ENCODE assay signal across 9 mouse cellular contexts in the genomic region with DNA sequence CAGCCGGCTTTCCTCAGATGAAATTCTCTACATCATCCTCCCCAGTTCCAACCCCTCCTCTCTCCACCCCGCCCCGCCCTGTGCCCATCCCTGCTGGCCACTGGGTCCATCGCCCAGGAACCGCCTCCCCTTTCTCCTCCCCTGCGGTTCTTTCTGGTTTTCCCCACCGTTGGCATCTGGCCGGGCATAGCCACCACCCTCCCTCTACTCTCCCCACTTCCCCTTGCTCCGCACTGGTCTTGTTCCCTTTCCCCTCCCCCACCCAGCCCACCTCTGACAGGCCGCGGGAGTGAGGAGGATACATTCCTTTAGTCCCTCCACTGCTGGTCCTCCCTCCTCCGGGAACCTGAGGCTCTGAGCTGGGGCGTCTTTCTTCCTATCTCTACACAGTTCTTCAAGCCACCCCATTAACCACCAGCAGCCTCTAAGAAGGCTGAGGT. TPM values are rescaled to one million over a fixed set of nuclear protein-coding genes. Genes with fewer than 3 reads are reported as not detected.
DNase-seq lines count a peak whose midpoint lies in the region; ATAC-seq and TF ChIP-seq lines count a peak whose summit lies in the region.
"Had no signal": no experiment of that assay in that cellular context is flagged by ENCODE, and none has a peak within 500 bp of the region (broad histone marks: within the 10 kb centered on the region; RNA-seq: fewer than 3 reads in every experiment).

No protein-coding gene starts in this region.

- no peak for TF ChIP-seq EP300 in heart, postnatal 0 days (IDR thresholded peaks at IDR 0.05; ENCODE audit: low read depth)

- no peak overlapping the region for H3K4me3 ChIP-seq in heart, postnatal 0 days (ENCODE audit: low read depth, low read length)
- peak overlapping the region; percentile 62 for H3K4me3 ChIP-seq in embryonic facial prominence, embryonic 14.5 days (ENCODE audit: low read depth, low read length)
- H3K4me3 ChIP-seq in hindbrain, postnatal 0 days (ENCODE audit: low read length) = peak overlapping the region; percentile 59
- H3K4me3 ChIP-seq in midbrain, embryonic 14.5 days (replicated peaks; ENCODE audit: low read depth, low read length) = peak overlapping the region; percentile 99

- no peak for ATAC-seq in heart, postnatal 0 days (ENCODE audit: insufficient read depth, low read depth)
- ATAC-seq in embryonic facial prominence, embryonic 14.5 days (ENCODE audit: low read depth) = no peak
- ATAC-seq in hindbrain, postnatal 0 days = peak; percentile 33
- ATAC-seq in midbrain, embryonic 14.5 days (ENCODE audit: low FRiP score, low TSS enrichment) = peak; percentile 48

- WGBS in heart, postnatal 0 days = 1% methylated on average over 13 of the region's 13 CpGs
- WGBS in embryonic facial prominence, embryonic 14.5 days = under 1% methylated on average over 11 of the region's 13 CpGs
- WGBS in hindbrain, postnatal 0 days = 1% methylated on average over 12 of the region's 13 CpGs
- WGBS in midbrain, embryonic 14.5 days = under 1% methylated on average over 13 of the region's 13 CpGs

- 0 out of 2 replicates have a peak overlapping the region, but pooled peaks have one; percentile 65 for H3K4me2 ChIP-seq in heart, postnatal 0 days (ENCODE audit: low read depth, low read length)
- peak overlapping the region; percentile 87 for H3K4me2 ChIP-seq in embryonic facial prominence, embryonic 14.5 days (ENCODE audit: low read depth, low read length)
- peak overlapping the region; percentile 67 for H3K4me2 ChIP-seq in hindbrain, postnatal 0 days (ENCODE audit: low read depth, low read length)
- H3K4me2 ChIP-seq in midbrain, embryonic 14.5 days (ENCODE audit: low read length) = peak overlapping the region; percentile 77

- no peaks in the 10 kb centered on the region for H3K36me3 ChIP-seq in heart, postnatal 0 days (replicated peaks; ENCODE audit: control insufficient read depth, insufficient read depth, low read length)
- H3K36me3 ChIP-seq in embryonic facial prominence, embryonic 14.5 days (ENCODE audit: control insufficient read depth, insufficient read depth, low read length) = no peaks in the 10 kb centered on the region
- H3K36me3 ChIP-seq in hindbrain, postnatal 0 days (ENCODE audit: insufficient read depth, low read length) = no peaks in the 10 kb centered on the region
- H3K36me3 ChIP-seq in midbrain, embryonic 14.5 days (ENCODE audit: control insufficient read depth, insufficient read depth, low read length) = 0 out of 2 replicates have a peak, but pooled peaks cover 4% of the 10 kb centered on the region
- H3K36me3 ChIP-seq: G1E had no signal

- peaks cover 8% of the 10 kb centered on the region; the same call in 1 of the 2 replicates for H3K4me1 ChIP-seq in heart, postnatal 0 days (ENCODE audit: control insufficient read depth, insufficient read depth)
- H3K4me1 ChIP-seq in embryonic facial prominence, embryonic 14.5 days (ENCODE audit: control insufficient read depth, insufficient read depth, low read length) = peaks cover 9% of the 10 kb centered on the region; the same call in 1 of the 2 replicates
- peaks cover 23% of the 10 kb centered on the region for H3K4me1 ChIP-seq in hindbrain, postnatal 0 days (ENCODE audit: insufficient read depth, low read length)
- H3K4me1 ChIP-seq in midbrain, embryonic 14.5 days (ENCODE audit: control insufficient read depth, insufficient read depth, low read length) = peaks cover 30% of the 10 kb centered on the region

- no peak overlapping the region for H3K9ac ChIP-seq in heart, postnatal 0 days (replicated peaks; ENCODE audit: low read depth, low read length)
- H3K9ac ChIP-seq in embryonic facial prominence, embryonic 14.5 days (ENCODE audit: low read depth, low read length) = peak overlapping the region; percentile 66; the same call in 1 of the 2 replicates
- peak overlapping the region; percentile 75 for H3K9ac ChIP-seq in hindbrain, postnatal 0 days (replicated peaks; ENCODE audit: low read length)
- peak overlapping the region; percentile 95 for H3K9ac ChIP-seq in midbrain, embryonic 14.5 days (replicated peaks; ENCODE audit: low read length)

- DNase-seq in heart, postnatal 0 days (ENCODE audit: low spot score) = no peak
- no peak for DNase-seq in heart, postnatal 4 days
- DNase-seq in brain, adult 2 months (ENCODE audit: low read depth, low spot score) = peak; percentile 91
- no peak for DNase-seq in embryonic facial prominence, embryonic 14.5 days (ENCODE audit: low spot score)
- peak; percentile 46 for DNase-seq in hindbrain, postnatal 0 days (ENCODE audit: low spot score)
- peak; percentile 71 for DNase-seq in midbrain, embryonic 14.5 days
- no peak for DNase-seq in layer of hippocampus, adult 9-11 months
- no peak for DNase-seq in spleen, adult 18-20 months

- no peaks in the 10 kb centered on the region for H3K9me3 ChIP-seq in heart, postnatal 0 days (replicated peaks; ENCODE audit: control insufficient read depth, low read length)
- H3K9me3 ChIP-seq in embryonic facial prominence, embryonic 14.5 days (ENCODE audit: control insufficient read depth, low read length) = no peaks in the 10 kb centered on the region
- no peaks in the 10 kb centered on the region for H3K9me3 ChIP-seq in hindbrain, postnatal 0 days (ENCODE audit: low read length)
- H3K9me3 ChIP-seq in midbrain, embryonic 14.5 days (ENCODE audit: control insufficient read depth, low read length) = no peaks in the 10 kb centered on the region

- peaks cover 48% of the 10 kb centered on the region for H3K27me3 ChIP-seq in heart, postnatal 0 days (ENCODE audit: control insufficient read depth, insufficient read depth, low read length)
- H3K27me3 ChIP-seq in embryonic facial prominence, embryonic 14.5 days (replicated peaks; ENCODE audit: control insufficient read depth, insufficient read depth, low read length) = peaks cover 49% of the 10 kb centered on the region
- H3K27me3 ChIP-seq in hindbrain, postnatal 0 days (ENCODE audit: insufficient read depth, low read length) = no peaks in the 10 kb centered on the region
- H3K27me3 ChIP-seq in midbrain, embryonic 14.5 days (ENCODE audit: control insufficient read depth, insufficient read depth, low read length) = no peaks in the 10 kb centered on the region

- no peak for TF ChIP-seq CTCF in heart, postnatal 0 days (IDR thresholded peaks at IDR 0.05; ENCODE audit: low read depth)
- no peak for TF ChIP-seq CTCF in hindbrain, postnatal 0 days (IDR thresholded peaks at IDR 0.05; ENCODE audit: low read depth)

- no peak overlapping the region for H3K27ac ChIP-seq in heart, postnatal 0 days (ENCODE audit: low read depth)
- no peak overlapping the region for H3K27ac ChIP-seq in embryonic facial prominence, embryonic 14.5 days (replicated peaks; ENCODE audit: low read depth, low read length)
- H3K27ac ChIP-seq in hindbrain, postnatal 0 days = peak overlapping the region; percentile 86
- H3K27ac ChIP-seq in midbrain, embryonic 14.5 days (replicated peaks; ENCODE audit: low read depth, low read length) = peak overlapping the region; percentile 94

RNA-seq across cellular contexts. Expression of a gene that starts 1.5 kb away (rescaled TPM):
- 0.35 and 1.1 TPM in 2 replicates for total RNA-seq in heart, postnatal 0 days (2014; rRNA removed; ENCODE audit: low replicate concordance)
- polyA plus RNA-seq in heart, postnatal 0 days (2015; fragmentation: Nextera tagmentation; extraction: Ambion mirVana) = 0.10 and 0.29 TPM in 2 replicates
- 1 to 10 TPM; 1.2 to 1.6 TPM for total RNA-seq in heart, postnatal 4 days (2021)
- polyA plus RNA-seq in embryonic facial prominence, embryonic 14.5 days (2014; fragmentation: Nextera tagmentation; extraction: Ambion mirVana) = 11.6 and 12.3 TPM in 2 replicates
- 533 and 565 TPM in 2 replicates for total RNA-seq in hindbrain, postnatal 0 days (2014; rRNA removed)
- 52.5 and 53.1 TPM in 2 replicates for polyA plus RNA-seq in hindbrain, postnatal 0 days (2015; fragmentation: Nextera tagmentation; extraction: Ambion mirVana)
- polyA plus RNA-seq in midbrain, embryonic 14.5 days (2014; fragmentation: Nextera tagmentation; extraction: Ambion mirVana) = 125 and 140 TPM in 2 replicates
- polyA plus RNA-seq: G1E had no signal

RNA-seq across cellular contexts. Expression of a gene that starts 15.3 kb away (rescaled TPM):
- total RNA-seq in heart, postnatal 0 days (2014; rRNA removed; ENCODE audit: low replicate concordance) = 0.19 and 0.54 TPM in 2 replicates
- 1.3 and 1.7 TPM in 2 replicates for polyA plus RNA-seq in heart, postnatal 0 days (2015; fragmentation: Nextera tagmentation; extraction: Ambion mirVana)
- 1 to 10 TPM; 2.2 to 3.2 TPM for total RNA-seq in heart, postnatal 4 days (2021)
- polyA plus RNA-seq in embryonic facial prominence, embryonic 14.5 days (2014; fragmentation: Nextera tagmentation; extraction: Ambion mirVana) = 0.53 and 1.3 TPM in 2 replicates
- 1.6 and 19.1 TPM in 2 replicates for total RNA-seq in hindbrain, postnatal 0 days (2014; rRNA removed)
- polyA plus RNA-seq in hindbrain, postnatal 0 days (2015; fragmentation: Nextera tagmentation; extraction: Ambion mirVana) = 1.4 and 1.9 TPM in 2 replicates
- 0.84 and 2.4 TPM in 2 replicates for polyA plus RNA-seq in midbrain, embryonic 14.5 days (2014; fragmentation: Nextera tagmentation; extraction: Ambion mirVana)
- polyA plus RNA-seq: G1E had no signal

RNA-seq across cellular contexts. Expression of a gene that starts 32.4 kb away (rescaled TPM):
- total RNA-seq in heart, postnatal 0 days (2014; rRNA removed; ENCODE audit: low replicate concordance) = 1.8 TPM in 1 of 2 replicates, not detected in the other
- 0.14 and 0.16 TPM in 2 replicates for polyA plus RNA-seq in heart, postnatal 0 days (2015; fragmentation: Nextera tagmentation; extraction: Ambion mirVana)
- under 1 TPM; 0.38 to 0.62 TPM for total RNA-seq in heart, postnatal 4 days (2021)
- 1.6 and 3.9 TPM in 2 replicates for polyA plus RNA-seq in embryonic facial prominence, embryonic 14.5 days (2014; fragmentation: Nextera tagmentation; extraction: Ambion mirVana)
- total RNA-seq in hindbrain, postnatal 0 days (2014; rRNA removed) = 51.7 and 55.2 TPM in 2 replicates
- polyA plus RNA-seq in hindbrain, postnatal 0 days (2015; fragmentation: Nextera tagmentation; extraction: Ambion mirVana) = 18.7 and 21.5 TPM in 2 replicates
- 23.9 and 31.0 TPM in 2 replicates for polyA plus RNA-seq in midbrain, embryonic 14.5 days (2014; fragmentation: Nextera tagmentation; extraction: Ambion mirVana)
- total RNA-seq: G1E had no signal
- polyA plus RNA-seq: G1E had no signal

Comparison
In these comparisons a context has a peak if more than half of its experiments do, and no peak if none do; other contexts are left out.
1. ATAC-seq: peak in hindbrain, postnatal 0 days (single experiment) and midbrain, embryonic 14.5 days (single experiment); none in heart, postnatal 0 days (single experiment) and embryonic facial prominence, embryonic 14.5 days (single experiment).
2. DNase-seq: peak in brain, adult 2 months (single experiment), hindbrain, postnatal 0 days (single experiment) and midbrain, embryonic 14.5 days (single experiment); none in heart, postnatal 0 days (single experiment), heart, postnatal 4 days (single experiment), embryonic facial prominence, embryonic 14.5 days (single experiment), layer of hippocampus, adult 9-11 months (single experiment) and spleen, adult 18-20 months (0 of 2).
3. H3K27ac ChIP-seq: peak in hindbrain, postnatal 0 days (single experiment) and midbrain, embryonic 14.5 days (single experiment); none in heart, postnatal 0 days (single experiment) and embryonic facial prominence, embryonic 14.5 days (single experiment).
4. Peak in every context shown above with its lines, with median percentiles within 50 percentile points of each other: H3K4me2 ChIP-seq.